Mouse (Mus musculus): ENCODE data around the gene Fbrsl1.

The Fbrsl1 gene

DNA sequence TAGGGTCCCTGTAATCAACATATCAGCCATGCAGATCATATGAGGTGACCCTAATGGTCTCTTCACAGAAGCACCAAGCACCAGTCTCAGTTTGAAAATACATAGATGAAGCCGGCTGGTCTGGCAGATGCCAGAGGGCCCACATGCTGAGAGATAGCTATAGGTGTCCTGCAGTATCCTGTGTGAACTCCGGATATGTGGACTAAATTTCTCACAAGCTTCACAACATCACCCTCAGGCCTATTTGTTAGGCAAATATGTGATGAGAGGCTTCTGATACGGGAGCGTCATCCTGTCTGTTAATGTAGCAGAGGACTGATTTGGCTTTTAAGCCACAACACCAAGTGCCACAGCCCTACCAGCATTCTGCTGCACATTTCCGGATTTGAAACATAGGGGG lies 37.9 kb downstream of the Fbrsl1 start:
- peak; percentile 59 to 69 for DNase-seq

DNA sequence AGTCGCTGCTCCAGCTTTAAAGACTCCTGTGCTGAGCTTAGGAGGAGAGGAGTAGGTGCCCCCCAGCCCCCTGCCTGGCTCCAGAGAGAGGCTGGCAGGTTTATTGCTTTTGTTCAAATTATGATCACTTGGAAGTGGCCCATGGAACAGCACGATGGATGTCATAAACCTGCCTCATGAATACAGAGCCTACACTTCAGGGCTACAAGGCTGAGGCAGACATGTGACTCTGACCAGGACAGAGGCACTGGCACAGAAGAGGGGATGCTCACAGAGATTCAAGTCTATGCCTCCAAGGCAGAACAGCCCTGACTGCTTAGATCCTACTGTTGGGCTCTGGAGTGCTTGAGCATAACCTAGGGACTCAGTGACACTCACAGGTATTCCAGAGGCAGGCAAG lies 39.3 kb downstream of the Fbrsl1 start:
- DNase-seq, result no peak

DNA sequence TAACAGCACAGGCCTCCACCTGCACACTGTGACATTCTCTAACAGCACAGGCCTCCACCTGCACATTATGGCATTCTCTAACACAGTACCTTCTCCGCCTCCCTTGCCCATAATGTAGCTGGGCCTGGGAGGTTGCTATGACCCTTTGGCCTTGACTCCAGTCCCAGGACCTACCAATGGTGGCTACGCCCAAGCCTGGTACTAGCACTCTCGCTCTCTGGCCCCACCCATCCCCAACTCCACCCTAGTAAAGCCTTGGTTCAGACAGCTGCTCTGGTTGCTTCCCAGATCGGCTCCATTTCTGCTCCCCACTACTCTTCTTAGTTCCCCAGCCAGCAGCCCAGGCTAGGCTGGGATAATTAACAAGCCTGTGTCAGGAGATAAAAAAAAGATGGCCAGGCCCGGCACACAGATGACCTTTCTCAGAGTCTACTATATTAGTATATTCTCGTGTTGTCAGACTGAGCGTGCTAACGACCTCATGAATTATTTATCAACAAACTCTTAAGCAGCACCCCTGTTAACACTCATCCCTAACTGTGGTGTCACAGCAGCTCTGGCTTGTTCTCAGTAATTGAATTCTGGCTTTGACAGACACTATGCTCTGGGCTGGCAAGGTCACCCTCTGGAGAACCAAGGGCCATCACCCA lies 42.1 kb downstream of the Fbrsl1 start:
- no peak for DNase-seq

DNA sequence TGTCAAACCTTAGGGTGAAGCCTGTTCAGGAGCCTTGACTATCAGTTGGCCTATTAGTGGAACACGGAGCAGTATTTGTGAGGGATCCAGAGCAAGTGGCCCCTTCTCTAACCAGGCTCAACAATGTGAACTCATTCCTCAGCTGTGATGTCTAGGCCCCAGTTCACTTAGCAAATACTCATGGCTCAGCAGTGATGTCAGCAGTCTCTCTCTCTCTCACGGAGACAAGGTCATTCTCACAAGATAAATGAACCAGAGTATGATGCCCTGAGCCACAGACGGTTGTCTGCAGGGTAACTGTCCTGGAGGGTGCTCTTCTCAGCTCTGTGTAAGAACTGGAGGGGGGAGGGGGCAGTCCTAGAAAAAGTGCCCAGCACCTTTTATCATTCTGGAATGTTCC lies 44.4 kb downstream of the Fbrsl1 start:
- no peak for DNase-seq

DNA sequence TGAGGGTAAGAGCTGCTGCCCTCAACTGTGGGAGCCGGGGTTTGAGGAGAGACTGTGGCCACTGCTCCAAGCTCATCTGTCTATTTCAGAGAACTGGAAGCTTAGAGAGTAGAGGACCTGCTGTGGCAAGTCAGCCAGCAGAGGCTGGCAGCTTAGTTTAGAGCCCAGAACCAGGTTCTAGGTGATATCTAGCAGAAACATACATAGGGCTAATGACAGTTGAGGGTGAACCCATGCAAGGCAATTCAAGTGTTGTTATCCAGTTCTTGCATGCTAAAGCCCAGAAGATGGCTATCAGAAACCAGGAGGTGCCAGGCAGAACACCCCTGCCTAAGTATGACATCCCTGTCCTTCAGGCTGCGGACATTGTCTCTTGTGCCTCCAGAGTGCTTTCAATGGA lies 45.7 kb downstream of the Fbrsl1 start:
- no peak for DNase-seq

DNA sequence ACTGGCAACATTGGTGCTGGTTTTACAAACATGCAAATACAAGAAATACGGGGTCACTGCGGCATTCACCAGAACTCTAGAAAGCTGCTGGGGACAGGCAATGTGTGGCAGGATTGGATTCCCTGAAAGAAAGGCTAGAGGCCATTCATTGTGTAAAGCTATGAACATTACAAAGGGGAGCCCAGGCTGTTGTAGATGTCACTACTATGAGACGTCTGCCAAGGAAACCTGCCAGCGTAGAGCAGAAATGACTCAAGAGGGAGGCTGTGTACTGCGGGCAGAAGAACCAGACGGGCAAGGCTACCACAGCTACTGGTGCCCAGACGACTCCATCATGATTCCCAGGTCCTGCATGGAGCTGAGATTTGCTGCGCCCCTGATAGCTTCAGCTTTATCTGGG lies 47.2 kb downstream of the Fbrsl1 start:
- peak; percentile 68 to 75 for DNase-seq

DNA sequence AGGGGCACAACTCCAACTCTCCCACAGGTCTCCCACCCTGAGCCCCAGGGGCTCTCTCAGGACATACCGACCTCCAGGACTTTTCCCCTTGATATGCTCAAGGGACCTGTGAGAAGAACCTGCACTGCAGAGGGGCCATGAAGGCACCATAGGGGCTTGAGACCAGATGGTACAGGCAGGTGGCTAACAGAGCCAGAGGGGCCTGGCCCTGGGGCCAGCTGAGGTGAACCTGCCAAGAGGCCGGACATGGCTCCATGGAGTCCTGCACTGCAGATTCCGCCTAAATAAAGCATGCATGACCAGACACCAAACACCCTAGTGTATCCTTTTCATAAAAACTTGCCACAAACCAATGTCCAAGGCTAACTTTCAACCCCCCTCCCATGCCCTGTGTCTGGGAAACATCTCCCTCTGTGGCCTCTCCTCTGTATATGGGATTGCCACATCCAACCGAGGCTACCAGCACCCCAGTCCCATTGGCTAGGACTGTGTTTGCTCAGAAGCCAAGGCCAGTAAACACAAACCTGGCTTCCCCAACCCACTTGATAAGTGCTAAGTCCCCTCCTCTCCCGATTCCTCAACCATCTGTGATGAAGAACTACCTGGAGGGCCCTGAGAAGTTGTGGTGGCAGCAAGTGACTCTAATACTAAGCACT lies 53.2 kb downstream of the Fbrsl1 start:
- peak; percentile 77 to 85 for DNase-seq

DNA sequence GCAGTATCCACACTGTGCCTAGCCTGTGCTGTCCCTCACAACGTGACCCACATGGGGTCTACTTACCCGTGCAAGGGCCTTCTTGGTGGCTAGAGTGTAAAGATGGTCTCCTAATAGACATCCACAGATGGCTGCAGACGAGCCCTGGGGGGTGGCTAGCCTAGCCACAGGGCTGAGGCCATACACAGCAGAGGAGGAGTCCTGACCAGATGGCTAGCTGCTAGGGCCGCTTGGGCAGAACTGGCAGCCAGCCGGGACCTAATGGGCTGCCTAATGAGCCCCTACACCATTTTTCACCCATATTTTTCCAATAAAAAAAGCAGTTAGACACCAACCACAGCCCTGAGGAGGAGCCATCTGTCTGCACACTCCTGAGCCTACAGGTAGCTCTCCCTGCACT lies 55.6 kb downstream of the Fbrsl1 start:
- peak; percentile 83 to 90 for DNase-seq

DNA sequence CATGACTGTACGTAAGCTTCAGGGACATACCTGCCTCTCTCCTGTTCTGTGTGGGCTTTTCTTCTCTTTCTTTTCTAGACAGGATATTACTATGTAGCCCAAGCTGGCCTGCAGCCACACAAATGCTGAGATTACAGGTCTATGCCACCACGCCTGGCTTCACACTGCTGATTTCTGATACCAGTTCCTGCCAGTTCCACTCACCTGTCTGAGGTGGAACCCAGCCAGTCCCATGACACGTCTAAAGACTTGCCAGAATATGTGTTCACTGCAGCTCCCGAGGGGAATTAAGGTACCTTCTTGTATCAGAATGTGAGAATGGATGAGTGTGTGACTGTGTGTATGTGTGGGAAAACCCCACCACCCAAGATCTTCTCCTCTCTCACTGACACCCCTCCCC lies 57.7 kb downstream of the Fbrsl1 start:
- DNase-seq, result peak; percentile 86

DNA sequence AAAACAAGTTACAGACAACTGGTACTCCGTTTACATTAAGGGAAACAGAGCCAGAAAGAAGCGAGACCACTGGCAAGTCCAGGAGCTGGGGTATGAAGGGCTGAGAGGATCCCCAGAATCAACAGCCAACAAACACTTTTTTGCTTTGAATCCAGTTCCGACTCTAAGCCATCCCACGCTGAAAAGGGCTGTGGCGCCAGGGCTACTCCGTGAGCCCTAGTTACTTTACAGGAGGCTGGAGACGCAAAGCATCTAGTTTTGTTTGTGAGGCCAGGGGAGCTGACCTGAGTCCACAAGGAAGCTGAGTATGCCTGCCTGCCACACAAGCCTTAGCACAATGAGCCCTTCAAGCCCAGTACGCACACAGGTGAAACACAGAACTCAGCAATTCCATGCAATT lies 61.0 kb downstream of the Fbrsl1 start:
- DNase-seq, result no peak

DNA sequence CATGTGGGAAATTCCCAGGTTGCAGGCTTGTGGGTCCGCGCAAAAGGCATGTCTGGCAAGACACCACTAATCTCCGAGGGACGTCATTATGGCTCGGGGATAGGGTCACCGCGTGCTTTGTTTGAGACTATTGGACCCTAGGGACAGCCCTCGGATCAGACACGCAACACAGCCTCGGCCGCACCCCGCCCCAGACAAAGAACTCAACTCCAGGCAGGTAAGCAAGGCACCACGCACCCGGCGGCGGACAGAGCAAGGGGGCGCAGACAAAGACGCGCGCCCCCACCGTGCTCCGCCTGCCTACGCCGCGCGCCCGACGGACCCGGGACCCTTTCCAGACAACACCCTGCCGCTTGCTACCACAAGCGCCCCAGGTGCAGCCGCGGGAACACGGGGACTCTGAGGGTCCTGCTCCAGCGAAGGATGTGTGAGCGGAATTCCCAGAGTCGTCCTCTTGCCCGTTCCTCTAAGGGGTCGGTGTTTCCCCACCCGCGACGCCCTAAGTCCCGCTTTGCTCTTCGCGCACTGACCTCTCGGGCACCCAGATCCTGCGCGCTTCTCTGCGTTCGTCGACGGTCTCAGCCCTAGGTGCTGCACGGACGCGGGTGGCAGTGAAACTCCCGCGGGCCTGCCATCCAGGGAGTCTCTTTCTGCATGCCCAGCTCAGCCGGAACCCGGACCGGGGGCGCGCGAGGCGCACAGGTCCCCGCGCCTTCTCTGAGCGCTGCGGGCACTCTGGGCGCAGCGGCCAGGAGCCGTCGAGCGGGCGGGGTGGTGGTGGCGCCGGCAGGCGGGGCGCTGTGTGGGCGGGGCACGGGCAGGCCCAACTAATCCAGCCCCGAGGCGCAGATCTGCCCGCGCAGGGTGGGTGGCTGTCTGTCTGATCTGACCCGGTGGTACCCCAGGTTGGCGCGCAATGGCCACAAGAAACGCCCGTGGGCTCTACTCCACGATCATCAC lies 61.7 kb downstream of the Fbrsl1 start:
- peak; percentile 81 to 87 for DNase-seq

DNA sequence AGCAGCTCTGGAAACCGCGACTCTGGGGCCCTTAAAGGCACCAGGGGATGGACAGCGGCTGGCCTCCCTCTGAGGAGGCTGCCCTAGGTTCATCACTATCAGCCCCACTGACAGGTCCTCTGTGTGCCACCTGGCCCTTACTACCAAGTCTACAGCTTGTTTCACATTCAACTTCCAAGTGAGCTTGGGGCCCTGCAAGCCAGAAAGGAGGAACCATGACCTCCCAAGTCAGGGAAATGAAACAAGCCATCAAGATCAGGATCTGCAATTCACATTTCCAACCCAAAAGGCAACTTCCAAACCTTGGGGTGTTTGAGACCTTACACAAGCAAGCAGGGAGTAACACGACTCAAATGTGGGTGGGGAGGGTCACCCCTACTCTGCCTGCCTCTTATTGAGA lies 63.0 kb downstream of the Fbrsl1 start:
- no peak for DNase-seq

DNA sequence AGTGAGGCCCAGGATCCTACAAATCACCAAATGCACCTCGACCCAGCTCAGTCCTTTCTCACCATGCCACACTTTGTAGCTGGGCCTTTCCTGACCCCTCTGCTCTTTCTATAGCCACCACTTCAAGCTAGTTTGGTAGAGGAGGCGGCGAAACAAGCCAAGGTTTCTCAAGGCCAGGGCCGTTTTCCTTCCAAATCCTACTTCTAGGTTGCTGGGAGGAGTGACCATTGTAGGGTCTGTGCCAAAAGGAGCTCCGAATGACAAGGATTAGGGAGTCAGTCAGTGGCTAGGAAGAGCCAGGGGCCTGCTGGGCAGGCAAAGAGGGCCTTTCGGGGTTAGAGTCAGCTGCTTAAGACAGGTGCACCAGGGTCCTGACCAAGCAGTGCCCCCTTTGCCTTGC lies 63.8 kb downstream of the Fbrsl1 start:
- peak in 1 of 2 experiments; percentile 58 for DNase-seq

DNA sequence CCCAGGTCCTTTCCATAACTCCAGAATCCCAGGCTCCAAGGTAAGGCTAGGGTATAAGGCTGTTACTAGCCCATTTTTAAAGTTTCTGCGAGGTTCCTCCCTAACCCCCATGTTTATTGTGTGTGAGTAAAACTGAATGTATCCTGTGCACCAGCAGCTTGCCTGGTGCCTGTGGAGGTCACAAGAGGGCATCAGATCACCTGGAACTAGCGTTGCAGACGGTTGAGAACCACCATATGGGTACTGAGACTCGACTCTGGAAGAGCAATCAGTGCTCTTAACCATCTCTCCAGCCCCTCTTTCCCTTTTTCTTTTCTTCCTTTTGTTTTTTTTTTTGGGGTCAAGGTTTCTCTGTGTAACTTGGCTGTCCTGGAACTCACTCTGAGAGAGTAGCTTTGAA lies 68.5 kb downstream of the Fbrsl1 start:
- no peak for DNase-seq

DNA sequence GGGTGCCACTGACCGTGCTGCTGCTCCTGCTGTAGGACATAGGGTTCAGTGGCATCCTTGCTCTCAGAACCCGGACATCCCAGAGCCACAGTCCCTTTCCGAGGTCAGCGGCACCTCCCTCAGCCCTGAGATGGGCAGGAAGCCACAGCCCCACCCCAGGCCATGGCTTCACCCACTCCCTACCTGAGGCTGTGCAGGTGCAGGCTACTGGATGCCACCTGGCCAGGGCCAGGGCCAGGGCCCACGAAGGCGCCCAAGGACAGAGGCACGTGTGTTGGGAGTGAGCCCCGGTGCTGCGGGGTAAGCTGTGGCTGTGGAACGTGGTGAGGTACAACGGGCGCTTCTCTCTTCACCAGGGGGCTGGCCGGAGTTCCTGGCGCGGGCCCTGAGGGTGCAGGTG lies 69.2 kb downstream of the Fbrsl1 start:
- no peak for DNase-seq

DNA sequence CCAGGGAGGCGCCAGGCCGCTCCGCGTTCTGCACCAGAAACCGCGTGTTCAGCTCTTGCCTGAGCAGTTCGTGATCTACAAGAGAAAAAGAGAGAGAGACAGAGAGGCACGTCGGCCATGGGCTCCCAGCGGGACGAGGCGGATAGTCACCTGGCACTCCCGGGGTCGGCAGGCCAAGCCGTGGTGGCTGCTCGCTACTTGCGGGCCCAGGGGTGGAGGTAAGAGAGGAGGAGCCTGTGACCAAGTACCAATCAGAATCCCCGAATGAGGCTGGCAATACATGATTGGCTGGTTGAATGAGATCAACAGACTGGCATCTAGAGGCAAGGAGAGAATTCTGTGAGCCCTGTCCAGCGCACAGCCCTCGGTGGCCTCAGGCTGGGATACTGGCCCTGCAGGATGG lies 70.1 kb downstream of the Fbrsl1 start:
- no peak for DNase-seq

DNA sequence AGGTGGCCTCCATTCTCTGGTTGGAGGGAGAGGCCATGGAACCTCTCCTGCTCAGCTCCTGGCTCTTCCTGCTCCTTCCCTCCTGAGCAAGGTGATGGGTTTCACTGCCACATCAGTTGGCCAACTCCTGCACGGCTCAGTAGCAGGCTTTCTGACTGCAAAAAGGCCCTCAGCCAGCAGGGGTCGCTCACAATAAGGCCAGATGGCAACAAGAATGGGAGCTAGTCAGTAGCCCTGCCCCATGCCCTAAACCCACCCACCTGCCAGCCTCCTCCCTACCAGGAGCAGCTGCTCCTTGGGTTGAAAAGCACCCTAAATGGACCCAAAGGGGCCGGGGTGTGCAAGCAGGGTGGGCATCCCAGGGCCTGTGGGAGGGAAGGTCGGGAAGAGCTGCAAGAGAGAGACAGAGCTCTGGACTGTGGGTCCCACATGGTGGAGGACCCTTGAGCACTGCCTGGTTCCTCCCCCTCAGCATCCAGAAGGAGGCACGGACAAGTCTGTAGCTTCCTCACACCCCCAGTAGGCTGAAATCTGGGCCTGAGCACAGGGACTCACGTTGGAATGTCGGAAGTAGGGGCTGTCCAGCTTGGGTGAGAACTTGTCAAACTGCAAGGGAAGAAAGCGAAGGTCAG lies 71.4 kb downstream of the Fbrsl1 start:
- peak; percentile 94 to 96 for DNase-seq

DNA sequence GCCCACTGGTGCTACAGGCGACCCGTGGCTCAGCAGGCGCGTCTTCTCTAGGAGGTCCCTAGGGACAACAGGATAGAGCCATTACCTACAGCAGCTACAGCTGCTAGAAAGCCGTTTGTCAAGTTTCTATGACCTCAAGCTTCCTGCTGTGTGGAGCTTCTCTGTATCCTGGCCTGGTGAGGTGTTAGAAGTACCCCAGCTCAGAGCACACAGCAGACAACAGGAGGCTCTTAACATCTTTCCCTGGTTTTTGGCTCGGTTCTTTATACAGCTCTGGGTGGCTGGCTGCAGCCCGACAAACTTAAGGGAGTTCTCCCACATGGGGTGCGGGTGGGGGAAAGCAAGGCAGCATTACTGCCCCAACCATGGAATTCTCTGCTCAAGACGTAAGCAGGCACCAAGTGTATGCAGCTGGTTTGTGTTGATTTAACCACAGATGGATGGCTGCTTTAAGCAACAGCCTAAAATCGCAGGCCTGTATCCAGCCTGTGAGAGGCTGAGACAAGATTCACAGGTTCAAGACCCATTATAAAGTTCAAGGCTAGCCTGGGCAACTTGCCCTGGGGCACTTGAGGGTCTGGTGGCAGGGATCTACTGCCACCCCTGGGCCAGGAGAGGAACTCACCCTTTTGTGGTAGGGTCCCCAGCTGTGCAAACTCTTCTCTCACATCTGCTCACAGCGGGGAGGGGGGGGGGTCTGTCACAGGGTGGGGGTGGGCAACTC lies 84.3 kb downstream of the Fbrsl1 start:
- DNase-seq, result peak in 1 of 2 experiments; percentile 29

DNA sequence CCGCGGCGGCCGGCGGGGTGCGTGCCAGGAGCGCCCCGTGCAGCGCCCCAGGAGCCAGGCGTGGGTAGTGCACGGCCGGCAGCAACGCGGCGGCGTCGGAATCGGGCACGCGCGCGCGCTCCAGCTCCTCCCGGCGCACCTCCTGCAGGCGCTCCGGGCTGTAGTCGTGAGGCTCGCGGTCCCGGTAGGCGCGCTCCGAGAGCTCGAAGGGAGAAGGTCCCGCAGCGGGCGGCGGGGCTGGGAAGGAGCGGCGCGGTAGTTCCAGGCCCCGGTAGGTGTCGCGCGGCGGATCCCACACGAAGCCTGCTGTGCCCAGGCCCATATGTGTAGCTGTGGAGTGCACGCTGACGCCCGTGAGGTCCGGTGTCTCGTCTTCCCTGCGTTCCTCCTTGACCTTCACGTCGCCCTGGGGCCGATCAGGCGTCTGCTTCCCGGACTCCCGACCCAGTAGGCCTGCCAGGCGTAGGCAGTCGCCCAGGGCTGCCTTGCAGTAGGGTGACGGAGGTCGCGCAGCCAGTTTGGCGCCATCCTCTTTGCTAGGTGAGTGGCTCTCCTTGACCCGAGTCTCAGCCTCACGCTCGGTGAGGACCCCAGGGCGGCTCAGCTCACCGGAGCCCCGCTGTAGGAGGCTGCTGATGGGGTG lies 85.0 kb downstream of the Fbrsl1 start:
- DNase-seq, result peak; percentile 79 to 81

DNA sequence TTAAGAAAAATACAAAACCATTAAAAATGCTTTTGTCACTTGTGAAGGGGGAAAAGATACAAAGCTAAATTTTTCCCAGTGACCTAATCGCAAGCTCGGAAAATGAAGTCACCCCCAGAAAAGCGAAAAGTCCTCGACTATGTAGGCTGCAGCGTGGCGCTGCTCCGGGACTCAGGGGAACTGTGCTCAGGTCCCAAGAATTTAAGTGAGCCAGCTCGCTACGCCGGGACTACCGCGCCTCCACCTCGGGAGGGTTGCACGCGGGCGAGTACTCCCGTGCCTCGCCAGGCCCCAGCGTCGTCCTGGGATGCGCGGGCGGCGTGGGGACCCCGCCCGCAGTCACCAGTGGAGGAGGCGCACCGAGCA lies 85.5 kb downstream of the Fbrsl1 start:
- DNase-seq, result no peak

DNA sequence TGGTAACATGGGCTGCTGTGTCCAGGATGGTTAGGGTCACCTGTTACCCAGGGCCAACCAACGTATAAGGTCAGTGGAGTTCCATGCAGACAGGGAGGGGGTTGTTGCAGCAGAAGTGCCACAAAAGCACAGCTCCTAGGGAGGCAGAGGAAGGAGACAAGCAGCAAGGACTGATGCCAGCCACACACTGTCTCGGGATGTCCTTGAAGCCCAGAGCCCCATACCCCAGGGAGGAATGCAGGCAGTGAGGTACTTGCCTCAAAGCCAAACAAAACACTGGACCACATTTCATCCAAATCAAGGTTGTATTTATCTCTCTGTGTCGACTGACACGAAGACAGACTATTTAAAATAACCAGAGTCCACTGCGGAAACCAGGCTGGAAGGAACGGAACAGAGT lies 86.8 kb downstream of the Fbrsl1 start:
- no peak for DNase-seq

Measured in cerebellum, postnatal 10 days (tissue).